Mouse (Mus musculus) adrenal gland, postnatal 10 days (tissue): ENCODE results near the gene Kcnj10. TPM values are rescaled to one million over a fixed set of nuclear protein-coding genes. Genes with fewer than 3 reads are reported as not detected.

Experiments used
- DNase-seq: peaks from one replicate; pipeline ENCODE4 v3.0.0; 2021; ENCODE audit warnings: mixed read lengths
- total RNA-seq, 2 experiments: library from RNA; stranded (reverse); gene quantifications; 2 replicates each; pipeline ENCODE4 v1.2.3; 2021

Kcnj10 gene
- total RNA-seq, 2 experiments from 2014 or later, result 0.90 to 1.3 TPM

- no peak for DNase-seq
Observed at GRCm38 (mm10) chr1:172382090-172382489, 41.1 kb downstream of the Kcnj10 start.

- DNase-seq, result no peak
Observed at GRCm38 (mm10) chr1:172387246-172387645, 46.2 kb downstream of the Kcnj10 start.

- no peak for DNase-seq
Observed at GRCm38 (mm10) chr1:172390769-172391168, 49.8 kb downstream of the Kcnj10 start.

GRCm38 (mm10) chr1:172391807-172392581 lies 51.0 kb downstream of the Kcnj10 start:
- peak; percentile 63 for DNase-seq

GRCm38 (mm10) chr1:172392643-172393170 lies 51.7 kb downstream of the Kcnj10 start:
- DNase-seq, result no peak

GRCm38 (mm10) chr1:172393739-172394138 lies 52.7 kb downstream of the Kcnj10 start:
- no peak for DNase-seq

GRCm38 (mm10) chr1:172396996-172397752 lies 56.2 kb downstream of the Kcnj10 start:
- DNase-seq, result no peak

GRCm38 (mm10) chr1:172406077-172406706 lies 65.2 kb downstream of the Kcnj10 start:
- no peak for DNase-seq

GRCm38 (mm10) chr1:172408996-172409395 lies 68.0 kb downstream of the Kcnj10 start:
- DNase-seq, result no peak

- no peak for DNase-seq
Observed at GRCm38 (mm10) chr1:172409431-172409830, 68.4 kb downstream of the Kcnj10 start.

GRCm38 (mm10) chr1:172410806-172411205 lies 69.8 kb downstream of the Kcnj10 start:
- DNase-seq, result peak; percentile 81

- DNase-seq, result peak; percentile 85
Observed at GRCm38 (mm10) chr1:172412204-172412603, 71.2 kb downstream of the Kcnj10 start.

- DNase-seq, result no peak
Observed at GRCm38 (mm10) chr1:172413491-172414230, 72.7 kb downstream of the Kcnj10 start.

- no peak for DNase-seq
Observed at GRCm38 (mm10) chr1:172414231-172414585, 73.2 kb downstream of the Kcnj10 start.

- no peak for DNase-seq
Observed at GRCm38 (mm10) chr1:172415061-172415460, 74.1 kb downstream of the Kcnj10 start.

- no peak for DNase-seq
Observed at GRCm38 (mm10) chr1:172418173-172418572, 77.2 kb downstream of the Kcnj10 start.

- no peak for DNase-seq
Observed at GRCm38 (mm10) chr1:172418642-172419041, 77.6 kb downstream of the Kcnj10 start.

GRCm38 (mm10) chr1:172420181-172420580 lies 79.2 kb downstream of the Kcnj10 start:
- DNase-seq, result no peak

GRCm38 (mm10) chr1:172423393-172423792 lies 82.4 kb downstream of the Kcnj10 start:
- DNase-seq, result no peak
